Mouse (Mus musculus) lung, postnatal 0 days (tissue): ENCODE measurements around the gene Cct2.

Source experiments
- CTCF ChIP-seq: IDR thresholded peaks from 2 replicates; pipeline ENCODE4 v1.5.1; 2016; ENCODE audit warnings: antibody characterized with exemption, mild to moderate bottlenecking
- EP300 ChIP-seq: IDR thresholded peaks from 2 replicates; pipeline ENCODE4 v1.6.1; 2016; ENCODE audit warnings: antibody characterized with exemption, mild to moderate bottlenecking, control low read depth

DNA sequence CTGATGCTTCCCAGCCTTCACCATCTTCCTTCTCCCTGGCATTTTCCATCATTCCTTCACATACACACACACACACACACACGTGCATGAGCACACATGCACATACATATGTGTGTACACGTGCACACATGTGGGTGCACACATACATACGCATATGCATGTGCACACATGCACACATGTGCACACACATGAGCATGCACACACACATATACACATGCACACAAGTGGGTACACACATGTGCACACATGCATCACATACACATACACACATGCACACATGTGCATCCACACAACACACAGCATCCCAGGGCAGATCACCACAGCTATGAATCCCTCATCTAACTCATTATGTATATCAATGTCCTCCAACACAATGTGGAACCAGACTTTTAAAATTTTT, 32.5 kb downstream of the Cct2 start:
- no peak for TF ChIP-seq CTCF
- TF ChIP-seq EP300: no peak
